Mouse (Mus musculus): ENCODE measurements around the gene Cables2. TPM values are rescaled to one million over a fixed set of nuclear protein-coding genes. Genes with fewer than 3 reads are reported as not detected.
"Not testable (repeated sequence)": the region's sequence is repeated elsewhere in the genome, so short reads cannot be mapped to it uniquely, and the experiment has no call there.

Cables2 gene
- total and polyA plus RNA-seq, 2 experiments from 2014 or later, result 6.2 to 15.3 TPM

DNA sequence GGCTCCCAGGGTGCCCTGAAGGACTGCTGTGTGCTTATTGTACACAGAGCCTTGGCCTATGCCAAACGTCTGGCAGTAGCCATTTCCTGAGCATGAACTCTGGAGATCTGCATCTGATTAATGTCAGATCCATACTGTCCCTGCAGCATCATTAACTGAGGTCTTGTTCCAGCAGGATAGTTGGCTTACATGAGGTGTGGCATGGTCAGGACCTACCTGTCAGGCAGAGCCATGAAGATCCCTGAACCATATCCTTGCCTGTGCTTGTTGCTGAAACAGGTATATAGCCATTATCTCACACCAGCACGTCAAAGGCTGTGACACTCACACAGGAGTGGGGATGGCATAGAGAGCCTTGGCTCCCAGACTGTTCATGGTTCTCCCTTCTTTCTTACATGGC, 5.3 kb downstream of the Cables2 start:
- H3K4me3 ChIP-seq (ENCODE audit: low read depth, low read length), result no peak overlapping the region
- DNase-seq (ENCODE audit: low spot score) (no peak), ATAC-seq (ENCODE audit: insufficient read depth, low read depth) (no peak)
- TF ChIP-seq EP300 (IDR thresholded peaks at IDR 0.05; ENCODE audit: low read depth) (no peak), CTCF (IDR thresholded peaks at IDR 0.05; ENCODE audit: low read depth) (no peak)
- peaks cover 28% of the 10 kb centered on the region for H3K36me3 ChIP-seq (replicated peaks; ENCODE audit: control insufficient read depth, insufficient read depth, low read length)
- no peaks in the 10 kb centered on the region for H3K9me3 ChIP-seq (replicated peaks; ENCODE audit: control insufficient read depth, low read length)
- H3K27ac ChIP-seq (ENCODE audit: low read depth), result no peak overlapping the region
- WGBS, result 63% methylated on average over 2 of the region's 2 CpGs
- H3K27me3 ChIP-seq (ENCODE audit: control insufficient read depth, insufficient read depth, low read length), result no peaks in the 10 kb centered on the region
- H3K9ac ChIP-seq (replicated peaks; ENCODE audit: low read depth, low read length), result no peak overlapping the region
- H3K4me1 ChIP-seq (ENCODE audit: control insufficient read depth, insufficient read depth), result 0 out of 2 replicates have a peak, but pooled peaks cover 5% of the 10 kb centered on the region
- H3K4me2 ChIP-seq (ENCODE audit: low read depth, low read length), result no peak overlapping the region

DNA sequence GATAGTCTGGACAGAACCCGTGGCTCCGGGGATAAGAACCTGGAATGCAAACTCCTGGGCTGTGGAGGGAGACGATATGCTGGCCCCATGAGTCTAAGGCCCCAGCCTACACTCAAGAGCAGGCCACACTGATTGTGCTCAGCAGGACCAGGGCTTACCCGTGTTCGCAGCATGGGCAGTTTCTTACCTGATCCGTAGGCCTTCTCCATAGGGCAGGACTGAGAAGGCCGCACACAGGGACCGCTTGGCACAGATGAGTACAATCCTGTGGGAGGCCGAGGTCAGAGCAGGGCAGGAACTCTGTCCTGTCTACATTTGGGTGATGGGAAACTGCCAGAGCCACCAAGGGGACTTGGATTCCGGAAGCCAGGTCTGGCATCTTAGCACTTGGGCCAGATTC, 10.4 kb downstream of the Cables2 start:
- H3K9ac ChIP-seq (replicated peaks; ENCODE audit: low read depth, low read length), result no peak overlapping the region
- H3K4me2 ChIP-seq (ENCODE audit: low read depth, low read length), result no peak overlapping the region
- H3K36me3 ChIP-seq (replicated peaks; ENCODE audit: control insufficient read depth, insufficient read depth, low read length), result peaks cover 51% of the 10 kb centered on the region
- H3K27ac ChIP-seq (ENCODE audit: low read depth), result peak overlapping the region; percentile 82
- DNase-seq (ENCODE audit: low spot score) (no peak), ATAC-seq (ENCODE audit: insufficient read depth, low read depth) (no peak)
- TF ChIP-seq EP300 (IDR thresholded peaks at IDR 0.05; ENCODE audit: low read depth) (no peak), CTCF (IDR thresholded peaks at IDR 0.05; ENCODE audit: low read depth) (no peak)
- H3K4me3 ChIP-seq (ENCODE audit: low read depth, low read length), result no peak overlapping the region
- H3K9me3 ChIP-seq (replicated peaks; ENCODE audit: control insufficient read depth, low read length), result no peaks in the 10 kb centered on the region
- WGBS, result 59% methylated on average over 10 of the region's 10 CpGs
- peaks cover 9% of the 10 kb centered on the region for H3K4me1 ChIP-seq (ENCODE audit: control insufficient read depth, insufficient read depth)
- H3K27me3 ChIP-seq (ENCODE audit: control insufficient read depth, insufficient read depth, low read length), result no peaks in the 10 kb centered on the region

GRCm38 (mm10) chr2:180262441-180262840, 10.9 kb downstream of the Cables2 start:
- no peak overlapping the region for H3K4me2 ChIP-seq (ENCODE audit: low read depth, low read length)
- no peaks in the 10 kb centered on the region for H3K27me3 ChIP-seq (ENCODE audit: control insufficient read depth, insufficient read depth, low read length)
- H3K27ac ChIP-seq (ENCODE audit: low read depth), result peak overlapping the region; percentile 82
- WGBS, result 56% methylated on average over 3 of the region's 3 CpGs
- H3K4me3 ChIP-seq (ENCODE audit: low read depth, low read length), result no peak overlapping the region
- peaks cover 11% of the 10 kb centered on the region for H3K4me1 ChIP-seq (ENCODE audit: control insufficient read depth, insufficient read depth)
- peaks cover 51% of the 10 kb centered on the region for H3K36me3 ChIP-seq (replicated peaks; ENCODE audit: control insufficient read depth, insufficient read depth, low read length)
- DNase-seq (ENCODE audit: low spot score) (peak; percentile 31), ATAC-seq (ENCODE audit: insufficient read depth, low read depth) (peak; percentile 59)
- TF ChIP-seq EP300 (IDR thresholded peaks at IDR 0.05; ENCODE audit: low read depth), result peak; percentile 73
- no peak for TF ChIP-seq CTCF (IDR thresholded peaks at IDR 0.05; ENCODE audit: low read depth)
- H3K9me3 ChIP-seq (replicated peaks; ENCODE audit: control insufficient read depth, low read length), result no peaks in the 10 kb centered on the region
- H3K9ac ChIP-seq (replicated peaks; ENCODE audit: low read depth, low read length), result no peak overlapping the region

DNA sequence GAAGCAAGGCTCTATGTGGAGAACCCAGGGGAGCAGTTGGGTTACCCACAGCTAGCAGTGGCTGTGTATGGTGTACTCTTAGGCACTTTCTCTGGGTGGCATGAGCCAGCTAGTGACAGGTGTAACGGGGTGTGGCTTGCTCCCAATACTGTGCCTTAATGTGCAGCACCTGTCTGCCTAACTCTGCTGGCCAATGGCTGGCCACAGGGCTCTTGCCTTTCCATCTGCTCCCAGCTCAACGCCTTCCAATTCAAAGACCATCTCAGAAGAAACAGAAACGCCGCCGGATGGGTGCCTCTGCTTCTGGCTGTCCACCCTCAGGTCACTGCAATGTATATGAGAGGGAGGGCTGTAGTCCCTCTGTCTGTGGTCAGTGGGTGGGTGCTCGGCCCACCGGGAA, 11.4 kb downstream of the Cables2 start:
- 79% methylated on average over 7 of the region's 7 CpGs for WGBS
- TF ChIP-seq CTCF (IDR thresholded peaks at IDR 0.05; ENCODE audit: low read depth), result no peak
- no peak for TF ChIP-seq EP300 (IDR thresholded peaks at IDR 0.05; ENCODE audit: low read depth)
- peak overlapping the region; percentile 82 for H3K27ac ChIP-seq (ENCODE audit: low read depth)
- H3K9ac ChIP-seq (replicated peaks; ENCODE audit: low read depth, low read length), result no peak overlapping the region; the same call in 1 of the 2 replicates
- no peak overlapping the region for H3K4me3 ChIP-seq (ENCODE audit: low read depth, low read length)
- DNase-seq (ENCODE audit: low spot score) (no peak), ATAC-seq (ENCODE audit: insufficient read depth, low read depth) (no peak)
- no peaks in the 10 kb centered on the region for H3K9me3 ChIP-seq (replicated peaks; ENCODE audit: control insufficient read depth, low read length)
- H3K4me1 ChIP-seq (ENCODE audit: control insufficient read depth, insufficient read depth), result peaks cover 11% of the 10 kb centered on the region
- no peak overlapping the region for H3K4me2 ChIP-seq (ENCODE audit: low read depth, low read length)
- H3K36me3 ChIP-seq (replicated peaks; ENCODE audit: control insufficient read depth, insufficient read depth, low read length), result peaks cover 49% of the 10 kb centered on the region
- H3K27me3 ChIP-seq (ENCODE audit: control insufficient read depth, insufficient read depth, low read length), result no peaks in the 10 kb centered on the region

DNA sequence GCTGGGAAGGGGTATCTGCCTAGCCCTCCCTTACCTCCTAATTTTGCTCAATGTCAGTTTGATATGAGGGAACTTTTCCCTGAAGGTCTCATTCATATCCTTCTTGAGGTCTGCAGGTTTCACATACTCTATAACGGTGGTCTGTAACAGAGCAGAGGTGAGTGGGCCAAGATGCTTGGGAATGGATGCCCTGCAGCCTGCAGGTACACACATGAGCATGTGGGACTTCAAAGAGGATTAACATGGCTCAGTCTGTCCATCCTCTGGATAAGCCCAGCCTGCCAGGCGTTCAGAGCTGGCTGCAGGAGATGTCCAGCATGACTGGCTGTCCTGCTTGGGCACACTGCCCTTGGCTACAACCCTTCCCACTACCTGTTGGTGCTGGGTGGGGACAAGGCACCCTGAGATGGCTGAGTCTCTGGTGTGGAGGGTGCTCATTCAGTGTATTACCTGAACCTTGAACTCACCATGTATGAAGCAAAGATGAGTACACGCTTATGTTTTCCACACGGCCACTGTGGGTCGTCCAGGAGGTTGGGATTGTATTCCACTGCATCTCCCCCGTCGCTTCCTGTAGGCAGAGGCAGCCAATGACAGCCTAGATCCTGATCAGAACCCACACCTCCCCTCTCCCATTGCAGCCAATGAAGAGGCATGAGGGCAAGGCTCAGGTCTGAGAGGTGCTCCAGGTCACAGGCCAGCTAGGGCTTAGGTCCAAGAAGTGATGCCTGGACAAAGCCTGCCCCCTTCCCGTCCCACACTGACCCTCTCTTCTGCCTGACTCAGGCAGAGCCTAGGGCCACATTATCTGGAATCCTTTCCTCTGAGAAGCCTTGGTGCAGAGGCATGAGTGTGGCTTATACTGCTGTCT, 12.5 kb downstream of the Cables2 start:
- Histone ChIP-seq H3K9ac (replicated peaks; ENCODE audit: low read depth, low read length) (no peak overlapping the region), H3K27ac (ENCODE audit: low read depth) (peak overlapping the region; percentile 22; the same call in 1 of the 2 replicates), H3K4me3 (ENCODE audit: low read depth, low read length) (no peak overlapping the region), H3K36me3 (replicated peaks; ENCODE audit: control insufficient read depth, insufficient read depth, low read length) (peaks cover 38% of the 10 kb centered on the region), H3K4me2 (ENCODE audit: low read depth, low read length) (no peak overlapping the region), H3K9me3 (replicated peaks; ENCODE audit: control insufficient read depth, low read length) (no peaks in the 10 kb centered on the region), H3K27me3 (ENCODE audit: control insufficient read depth, insufficient read depth, low read length) (no peaks in the 10 kb centered on the region), H3K4me1 (ENCODE audit: control insufficient read depth, insufficient read depth) (peaks cover 20% of the 10 kb centered on the region)
- WGBS, result 62% methylated on average over 8 of the region's 8 CpGs
- TF ChIP-seq EP300 (IDR thresholded peaks at IDR 0.05; ENCODE audit: low read depth) (no peak), CTCF (IDR thresholded peaks at IDR 0.05; ENCODE audit: low read depth) (no peak)
- DNase-seq (ENCODE audit: low spot score) (no peak), ATAC-seq (ENCODE audit: insufficient read depth, low read depth) (no peak)

GRCm38 (mm10) chr2:180259826-180260609, 13.3 kb downstream of the Cables2 start:
- H3K4me3 ChIP-seq (ENCODE audit: low read depth, low read length); DNase-seq (ENCODE audit: low spot score); H3K27ac ChIP-seq (ENCODE audit: low read depth); H3K9ac ChIP-seq (replicated peaks; ENCODE audit: low read depth, low read length); ATAC-seq (ENCODE audit: insufficient read depth, low read depth); H3K27me3 ChIP-seq (ENCODE audit: control insufficient read depth, insufficient read depth, low read length); H3K4me2 ChIP-seq (ENCODE audit: low read depth, low read length); H3K9me3 ChIP-seq (replicated peaks; ENCODE audit: control insufficient read depth, low read length): not testable (repeated sequence)
- peaks cover 20% of the 10 kb centered on the region for H3K4me1 ChIP-seq (ENCODE audit: control insufficient read depth, insufficient read depth)
- peaks cover 36% of the 10 kb centered on the region for H3K36me3 ChIP-seq (replicated peaks; ENCODE audit: control insufficient read depth, insufficient read depth, low read length)
- 64% methylated on average over 17 of the region's 17 CpGs for WGBS

- Histone ChIP-seq H3K36me3 (replicated peaks; ENCODE audit: control insufficient read depth, insufficient read depth, low read length) (peaks cover 35% of the 10 kb centered on the region), H3K4me1 (ENCODE audit: control insufficient read depth, insufficient read depth) (peaks cover 20% of the 10 kb centered on the region)
- DNase-seq (ENCODE audit: low spot score); H3K4me3 ChIP-seq (ENCODE audit: low read depth, low read length); H3K9ac ChIP-seq (replicated peaks; ENCODE audit: low read depth, low read length); H3K4me2 ChIP-seq (ENCODE audit: low read depth, low read length); H3K9me3 ChIP-seq (replicated peaks; ENCODE audit: control insufficient read depth, low read length); H3K27me3 ChIP-seq (ENCODE audit: control insufficient read depth, insufficient read depth, low read length); ATAC-seq (ENCODE audit: insufficient read depth, low read depth); H3K27ac ChIP-seq (ENCODE audit: low read depth): not testable (repeated sequence)
- WGBS, result 66% methylated on average over 10 of the region's 10 CpGs
Observed at GRCm38 (mm10) chr2:180258951-180259484, 14.3 kb downstream of the Cables2 start.

Data from heart, postnatal 0 days (tissue).